Mouse (Mus musculus): ENCODE measurements around the gene Zfp74. TPM values are rescaled to one million over a fixed set of nuclear protein-coding genes. Genes with fewer than 3 reads are reported as not detected.

Zfp74 gene
- total RNA-seq, 1 experiment from 2014 or later: 10.9 TPM

DNA sequence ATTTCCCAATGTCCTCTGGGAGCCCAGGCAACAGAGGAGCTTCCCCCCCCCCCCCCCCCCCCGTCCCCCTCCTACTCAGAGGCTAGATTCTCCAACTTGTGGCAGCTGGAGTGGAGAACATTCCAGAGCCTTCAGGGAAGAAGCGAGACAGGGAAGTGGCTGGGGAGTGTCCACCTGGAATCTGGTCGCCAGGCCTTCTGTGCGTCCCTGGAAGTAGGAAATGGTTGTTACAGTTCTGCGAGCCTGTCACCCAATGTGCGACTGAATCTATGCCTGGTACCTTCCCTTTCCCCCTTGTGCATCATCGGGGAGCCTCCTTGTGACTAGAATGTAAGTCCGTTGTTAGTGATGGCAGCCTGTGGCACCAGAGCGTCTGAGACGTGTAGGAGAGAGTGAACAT lies 2.4 kb upstream of the Zfp74 start:
- no peak for ATAC-seq (ENCODE audit: extremely low read depth, insufficient number of reproducible peaks, low FRiP score, poor library complexity, severe bottlenecking)

DNA sequence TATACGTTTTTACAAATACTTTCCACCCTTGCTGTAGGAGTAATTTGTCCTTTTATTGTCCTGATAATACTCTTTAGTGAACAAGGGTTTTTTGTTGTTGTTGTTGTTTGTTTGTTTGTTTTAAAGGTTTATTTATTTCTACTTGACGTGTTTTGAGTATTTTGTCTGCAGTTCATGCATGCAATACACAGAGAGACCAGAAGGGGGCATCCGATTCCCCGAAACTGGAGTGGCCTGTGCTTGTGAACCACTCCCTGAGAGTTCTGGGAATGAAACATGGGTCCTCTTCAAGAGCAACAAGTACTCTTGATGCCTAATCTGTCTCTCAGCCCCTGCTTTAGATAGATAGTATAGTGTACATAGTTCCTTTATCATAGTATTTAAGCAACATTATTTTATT lies 842 bp upstream of the Zfp74 start:
- no peak for ATAC-seq (ENCODE audit: extremely low read depth, insufficient number of reproducible peaks, low FRiP score, poor library complexity, severe bottlenecking)

DNA sequence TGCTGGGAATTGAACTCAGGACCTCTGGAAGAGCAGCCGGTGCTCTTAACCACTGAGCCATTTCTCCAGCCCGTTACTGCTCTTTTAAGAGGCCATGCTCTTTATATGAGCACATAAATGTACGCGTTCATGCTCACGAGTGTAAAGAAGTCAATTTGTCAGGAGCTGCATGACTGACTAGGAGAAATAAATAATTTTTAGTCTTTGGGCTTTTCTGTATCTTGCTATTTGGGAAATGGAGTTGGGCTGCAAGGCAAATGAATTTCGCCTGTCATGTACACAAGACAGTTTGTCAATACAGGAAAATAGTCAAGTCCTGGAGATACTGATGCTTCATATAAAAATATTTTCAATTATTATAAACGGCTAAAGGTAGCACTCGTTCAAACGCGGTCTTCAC lies 803 bp downstream of the Zfp74 start:
- no peak for ATAC-seq (ENCODE audit: extremely low read depth, insufficient number of reproducible peaks, low FRiP score, poor library complexity, severe bottlenecking)

DNA sequence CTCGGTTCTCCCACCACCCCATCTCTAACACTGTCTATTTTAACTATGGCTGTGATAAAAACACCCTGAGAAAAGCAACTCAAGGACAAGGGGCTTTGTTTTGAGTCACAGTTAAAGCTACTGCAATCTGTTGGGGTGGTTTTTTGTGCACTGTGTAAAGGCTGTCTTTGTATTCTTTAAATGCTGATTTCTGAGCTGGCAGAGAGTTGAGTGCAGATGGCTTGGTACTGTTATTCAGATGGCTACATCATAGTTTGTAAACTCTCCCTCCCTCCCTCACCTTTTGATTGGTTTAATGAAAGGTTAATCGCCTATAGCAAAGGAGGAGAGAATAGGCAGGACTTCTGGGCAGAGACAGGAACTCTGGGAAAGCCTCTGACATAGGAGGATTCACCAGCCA lies 9.7 kb downstream of the Zfp74 start:
- ATAC-seq (ENCODE audit: extremely low read depth, insufficient number of reproducible peaks, low FRiP score, poor library complexity, severe bottlenecking): no peak

DNA sequence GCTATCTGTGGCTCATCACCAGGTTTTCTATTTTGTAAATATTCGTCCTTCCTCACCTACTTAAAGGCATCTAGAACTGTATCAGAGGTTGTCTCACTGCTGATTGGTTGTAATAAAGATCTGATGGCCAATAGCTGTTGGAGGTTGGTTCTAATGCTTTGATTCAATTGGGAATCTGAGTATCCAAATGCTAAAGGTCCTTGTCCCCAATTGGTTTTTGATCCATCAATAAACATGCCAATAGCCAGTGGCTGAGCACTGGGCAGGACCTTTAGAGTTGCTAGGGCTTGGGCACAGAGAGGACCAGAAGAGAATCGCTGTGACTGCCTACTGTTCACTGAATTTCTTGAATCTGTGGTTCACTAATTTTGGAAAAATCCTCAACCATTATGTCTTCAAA lies 10.2 kb downstream of the Zfp74 start:
- no peak for ATAC-seq (ENCODE audit: extremely low read depth, insufficient number of reproducible peaks, low FRiP score, poor library complexity, severe bottlenecking)

DNA sequence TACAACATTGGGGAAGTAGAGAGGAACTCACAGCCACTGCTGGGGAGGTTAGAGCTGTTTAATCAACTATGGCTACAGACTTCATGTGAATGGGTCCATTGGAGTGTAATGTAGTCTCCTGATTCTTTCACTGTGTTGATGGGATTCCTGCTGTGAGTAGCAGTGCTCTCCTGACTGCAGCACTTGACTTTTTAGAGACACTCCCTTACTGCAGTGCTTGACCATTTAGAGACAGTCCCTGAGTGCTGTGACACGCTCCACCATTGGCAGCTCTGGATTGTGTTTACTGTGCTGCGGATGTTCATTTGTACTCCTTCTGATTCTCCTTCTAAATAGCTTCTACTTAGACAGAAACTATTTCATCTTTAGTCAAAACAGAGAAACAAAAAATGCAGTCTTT lies 11.1 kb downstream of the Zfp74 start:
- no peak for ATAC-seq (ENCODE audit: extremely low read depth, insufficient number of reproducible peaks, low FRiP score, poor library complexity, severe bottlenecking)

DNA sequence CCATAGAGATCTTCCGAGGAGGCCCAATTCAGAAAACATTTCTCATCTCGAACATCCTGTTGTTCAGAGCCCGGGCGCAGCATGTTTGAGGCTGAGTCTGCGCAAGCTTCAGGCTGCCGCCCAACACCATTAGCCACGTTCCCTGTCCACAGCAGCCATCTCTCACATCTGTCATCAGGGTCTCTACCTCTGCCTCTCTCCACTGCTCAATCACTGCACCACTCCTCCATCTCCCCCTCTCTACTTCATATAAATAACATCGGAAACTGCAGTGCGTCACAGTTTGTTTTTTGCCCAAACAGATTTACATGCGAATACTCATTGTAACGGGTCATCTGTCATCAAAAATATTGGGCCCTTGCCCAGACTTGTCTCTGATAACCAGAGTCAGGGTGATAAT lies 12.9 kb downstream of the Zfp74 start:
- ATAC-seq (ENCODE audit: extremely low read depth, insufficient number of reproducible peaks, low FRiP score, poor library complexity, severe bottlenecking): no peak

DNA sequence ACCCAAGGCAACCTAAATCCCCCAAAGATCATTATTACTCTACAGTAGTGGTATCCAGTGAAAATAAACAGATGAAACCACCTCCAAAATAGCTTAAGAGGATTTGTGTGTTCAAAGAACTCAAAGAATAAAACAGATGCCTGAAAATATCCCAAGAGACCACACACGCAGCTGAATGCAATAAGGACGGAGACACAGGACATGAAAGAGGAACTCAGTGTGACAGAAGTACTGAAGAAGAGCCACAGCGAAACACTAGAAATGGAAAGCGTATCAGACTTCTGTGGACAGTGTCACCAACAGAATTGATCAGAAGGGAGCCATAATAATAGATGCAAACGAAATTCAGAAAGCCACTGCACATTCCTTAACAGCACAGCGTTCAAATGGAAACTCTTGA lies 15.0 kb downstream of the Zfp74 start:
- 0 out of 2 replicates have a peak, but pooled peaks have one; percentile 23 for ATAC-seq (ENCODE audit: extremely low read depth, insufficient number of reproducible peaks, low FRiP score, poor library complexity, severe bottlenecking)

DNA sequence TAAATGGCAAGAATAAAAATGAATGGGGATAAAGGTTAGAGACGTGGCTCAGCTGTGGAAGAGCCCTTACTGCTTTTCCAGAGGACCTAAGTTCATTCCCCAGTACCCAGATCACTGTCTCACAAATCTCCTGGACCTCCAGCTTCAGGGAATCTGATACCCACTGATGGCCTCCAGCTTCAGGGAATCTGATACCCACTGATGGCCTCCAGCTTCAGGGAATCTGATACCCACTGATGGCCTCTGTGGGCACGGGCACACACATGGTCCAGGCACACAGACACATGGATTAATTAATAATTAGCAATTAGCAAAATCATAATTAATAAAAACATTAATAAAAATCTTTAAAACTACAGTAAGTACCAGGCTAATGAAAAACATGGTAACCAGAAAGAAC lies 31.1 kb downstream of the Zfp74 start:
- ATAC-seq (ENCODE audit: extremely low read depth, insufficient number of reproducible peaks, low FRiP score, poor library complexity, severe bottlenecking): no peak

DNA sequence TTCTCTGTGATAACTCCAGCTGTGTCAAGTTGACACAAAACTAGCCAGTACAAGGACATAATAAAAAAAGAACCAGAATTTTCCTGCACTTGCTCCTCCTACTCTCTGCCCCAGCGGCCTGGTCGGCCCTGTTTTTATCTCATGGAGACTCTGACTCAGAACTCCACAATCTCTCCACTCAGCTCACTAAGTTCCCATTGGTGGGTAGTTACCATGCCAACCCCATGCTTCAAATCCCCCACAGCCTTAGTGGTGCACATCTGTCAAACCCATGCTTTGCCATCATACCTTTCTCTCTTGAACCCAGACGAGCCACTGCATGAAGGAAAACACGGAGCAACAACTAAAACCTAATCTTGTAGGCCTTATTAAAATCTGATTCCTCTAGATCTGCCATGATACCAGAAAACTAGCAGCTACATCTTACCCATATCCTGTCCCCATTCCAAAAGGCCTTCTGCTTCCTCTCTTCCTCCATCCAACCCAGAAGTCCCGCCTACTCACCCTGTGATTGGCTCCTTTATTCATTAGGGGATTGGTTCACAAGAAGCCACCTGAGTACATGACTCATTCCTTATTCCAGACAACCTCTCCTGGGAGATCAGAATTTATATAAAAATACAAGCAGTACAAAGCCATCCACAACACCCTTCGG lies 32.3 kb downstream of the Zfp74 start:
- no peak for ATAC-seq (ENCODE audit: extremely low read depth, insufficient number of reproducible peaks, low FRiP score, poor library complexity, severe bottlenecking)

DNA sequence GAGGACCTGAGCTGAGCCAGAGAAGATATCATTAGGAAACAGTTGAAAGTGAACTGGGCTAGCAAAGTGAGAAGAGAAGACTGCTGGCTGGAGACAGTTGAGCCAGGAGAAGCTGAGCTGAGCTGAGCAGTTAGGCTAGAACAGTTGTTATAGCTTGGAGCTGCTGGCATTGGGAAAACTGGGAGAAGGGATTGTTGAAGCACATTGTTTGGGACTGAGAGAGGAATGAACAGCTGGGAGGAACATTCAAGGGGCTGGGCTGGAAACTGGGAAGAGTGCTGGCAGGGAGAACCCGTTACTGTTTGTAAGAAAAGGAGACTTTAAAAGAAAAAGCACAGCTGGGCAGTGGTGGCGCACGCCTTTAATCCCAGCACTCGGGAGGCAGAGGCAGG lies 35.8 kb downstream of the Zfp74 start:
- ATAC-seq (ENCODE audit: extremely low read depth, insufficient number of reproducible peaks, low FRiP score, poor library complexity, severe bottlenecking): no peak

DNA sequence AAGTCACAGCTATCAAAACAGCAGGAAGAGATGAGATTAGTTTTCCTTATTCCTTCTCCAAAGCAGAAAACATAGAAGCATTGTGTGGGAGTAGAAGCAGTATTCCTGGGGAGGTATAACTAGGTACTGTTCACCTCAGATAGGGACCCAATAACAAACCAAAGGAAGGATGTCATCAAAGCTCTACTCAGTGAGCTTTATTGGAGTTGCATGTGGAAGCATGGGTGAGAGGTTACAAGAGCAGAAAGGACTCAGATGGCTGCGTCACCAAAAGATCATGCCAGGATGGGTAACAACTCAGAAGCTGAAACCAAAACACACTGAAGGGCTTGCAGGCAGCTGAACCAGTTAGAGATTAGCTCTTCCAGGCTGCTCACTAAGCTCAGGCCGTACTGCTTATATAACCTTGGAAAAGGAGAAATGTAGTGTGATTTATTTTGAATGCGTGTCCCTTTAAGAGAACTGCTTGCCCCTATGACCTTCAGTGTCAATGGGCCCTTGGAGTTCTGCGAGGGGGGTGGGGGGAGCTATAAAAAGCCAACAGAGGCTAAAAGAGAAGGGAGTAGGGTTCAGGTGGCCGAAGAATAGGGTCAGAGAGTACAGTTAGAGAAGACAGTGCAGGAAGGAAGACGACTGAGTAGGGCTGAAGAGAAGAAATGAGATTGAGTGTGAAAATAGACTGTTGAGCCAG lies 36.4 kb downstream of the Zfp74 start:
- ATAC-seq (ENCODE audit: extremely low read depth, insufficient number of reproducible peaks, low FRiP score, poor library complexity, severe bottlenecking): no peak

DNA sequence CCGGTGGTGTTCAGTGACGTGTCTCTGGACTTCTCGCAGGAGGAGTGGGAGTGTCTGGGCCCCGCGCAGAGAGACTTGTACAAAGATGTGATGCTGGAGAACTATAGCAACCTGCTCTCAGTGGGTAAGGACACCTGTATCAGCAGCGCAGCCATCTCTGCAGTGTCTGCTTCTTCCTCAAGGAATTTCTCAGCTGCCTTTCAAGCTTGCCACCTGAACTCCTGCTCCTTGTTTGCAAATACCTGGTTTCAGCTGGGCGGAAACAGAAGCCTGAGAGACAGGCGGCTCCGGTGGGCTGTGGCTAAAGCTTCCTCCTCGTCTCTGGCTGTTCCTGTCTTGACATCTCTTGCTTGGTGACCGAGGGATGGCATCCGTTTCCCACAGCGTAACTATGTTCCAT lies 41.7 kb downstream of the Zfp74 start:
- ATAC-seq (ENCODE audit: extremely low read depth, insufficient number of reproducible peaks, low FRiP score, poor library complexity, severe bottlenecking): no peak

DNA sequence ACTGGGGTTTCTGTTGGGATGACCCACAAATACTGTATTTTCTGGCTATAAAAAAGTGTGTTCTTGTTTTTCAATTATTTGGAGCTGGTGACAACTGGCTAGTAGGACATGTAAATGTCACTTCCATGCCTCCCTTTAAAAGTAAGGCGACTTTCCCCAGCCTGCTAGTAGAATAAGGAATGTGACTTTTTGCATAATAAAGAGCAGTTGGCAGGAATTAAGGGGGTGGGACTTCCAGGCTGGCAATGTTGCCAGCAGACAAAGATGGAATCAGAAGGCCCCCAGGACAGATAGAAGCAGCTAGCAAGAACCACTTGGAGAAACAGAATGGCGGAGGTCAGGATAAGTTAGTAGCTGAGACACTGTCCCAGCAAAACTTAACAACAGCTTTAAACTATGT lies 43.6 kb downstream of the Zfp74 start:
- no peak for ATAC-seq (ENCODE audit: extremely low read depth, insufficient number of reproducible peaks, low FRiP score, poor library complexity, severe bottlenecking)

DNA sequence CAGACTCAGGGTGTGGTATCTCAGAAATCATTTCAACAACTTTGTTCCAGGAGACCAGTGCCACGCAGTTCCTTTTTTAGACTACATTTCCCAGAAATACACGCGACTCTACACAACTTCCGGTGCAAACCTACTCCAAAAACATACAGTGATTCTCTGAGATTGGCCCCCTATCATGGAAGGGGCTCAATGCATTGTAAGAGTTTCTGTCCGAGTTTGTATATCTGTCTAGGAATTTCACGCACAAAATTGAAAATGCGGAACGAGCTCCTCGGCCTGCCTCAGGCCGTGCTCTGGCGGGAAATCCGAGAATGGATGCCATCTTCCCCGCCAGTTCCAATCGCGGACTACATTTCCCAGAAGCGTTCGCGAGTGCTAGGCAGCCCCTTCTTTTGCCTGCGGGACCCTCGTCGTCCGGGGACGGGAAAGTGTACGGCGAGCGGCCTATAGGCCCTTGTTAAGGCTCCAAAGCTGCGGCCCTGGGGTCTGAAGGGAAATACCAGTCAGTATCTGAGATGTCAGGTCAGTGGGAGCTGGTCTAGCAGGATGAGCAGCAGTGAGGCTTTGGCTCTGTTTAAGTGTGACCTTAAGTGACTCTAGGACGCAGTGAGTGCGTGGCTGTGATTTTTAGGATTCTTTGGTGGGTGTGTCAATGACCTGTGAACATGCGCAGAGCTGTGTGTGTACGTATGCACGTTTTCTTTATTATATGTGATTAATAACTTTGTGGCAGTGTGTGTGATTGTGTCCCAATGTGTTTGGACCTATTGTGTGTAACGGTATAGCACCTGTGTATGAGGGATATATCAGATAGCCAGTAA lies 45.5 kb downstream of the Zfp74 start, which contains the start of gene Zfp383:
Zfp383 (plus strand) TSS at position 94 of the 821 bp plus-strand sequence.
- ATAC-seq (ENCODE audit: extremely low read depth, insufficient number of reproducible peaks, low FRiP score, poor library complexity, severe bottlenecking): peak; percentile 77

DNA sequence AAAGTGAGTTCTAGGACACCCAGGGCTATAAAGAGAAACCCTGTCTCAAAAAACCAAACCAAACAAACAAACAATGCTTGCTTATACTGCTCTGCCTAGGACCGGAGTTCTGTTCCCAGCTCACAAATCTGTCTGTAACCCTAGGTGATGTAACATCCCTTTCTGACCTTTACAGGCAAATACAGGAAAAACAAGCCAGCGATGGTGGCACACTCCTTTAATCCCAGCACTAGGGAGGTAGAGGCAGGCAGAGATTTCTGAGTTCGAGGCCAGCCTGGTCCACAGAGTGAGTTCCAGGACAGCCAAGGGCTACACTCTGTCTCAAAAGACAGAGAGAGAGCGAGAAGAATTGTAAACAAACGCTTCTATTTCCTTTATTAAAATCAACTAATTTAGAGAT lies 46.7 kb downstream of the Zfp74 start:
- ATAC-seq (ENCODE audit: extremely low read depth, insufficient number of reproducible peaks, low FRiP score, poor library complexity, severe bottlenecking): no peak

DNA sequence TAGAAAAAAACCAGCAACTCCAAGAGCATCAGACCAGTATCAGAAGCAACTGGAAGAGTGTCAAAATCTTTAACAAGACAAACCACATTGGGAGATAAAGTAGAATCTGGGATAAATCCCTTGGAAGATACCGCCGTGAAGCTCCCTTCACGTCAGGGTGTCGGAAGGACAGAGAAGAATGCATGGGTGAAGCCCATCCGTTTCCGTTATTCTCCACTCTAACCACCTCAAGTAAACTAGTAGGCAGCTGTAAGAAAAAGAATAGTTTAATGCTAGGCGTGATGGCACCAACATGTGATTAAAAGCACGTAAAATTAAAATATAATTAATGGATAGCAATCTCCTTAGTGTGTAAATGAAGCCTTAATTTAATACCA lies 47.2 kb downstream of the Zfp74 start:
- ATAC-seq (ENCODE audit: extremely low read depth, insufficient number of reproducible peaks, low FRiP score, poor library complexity, severe bottlenecking): no peak

DNA sequence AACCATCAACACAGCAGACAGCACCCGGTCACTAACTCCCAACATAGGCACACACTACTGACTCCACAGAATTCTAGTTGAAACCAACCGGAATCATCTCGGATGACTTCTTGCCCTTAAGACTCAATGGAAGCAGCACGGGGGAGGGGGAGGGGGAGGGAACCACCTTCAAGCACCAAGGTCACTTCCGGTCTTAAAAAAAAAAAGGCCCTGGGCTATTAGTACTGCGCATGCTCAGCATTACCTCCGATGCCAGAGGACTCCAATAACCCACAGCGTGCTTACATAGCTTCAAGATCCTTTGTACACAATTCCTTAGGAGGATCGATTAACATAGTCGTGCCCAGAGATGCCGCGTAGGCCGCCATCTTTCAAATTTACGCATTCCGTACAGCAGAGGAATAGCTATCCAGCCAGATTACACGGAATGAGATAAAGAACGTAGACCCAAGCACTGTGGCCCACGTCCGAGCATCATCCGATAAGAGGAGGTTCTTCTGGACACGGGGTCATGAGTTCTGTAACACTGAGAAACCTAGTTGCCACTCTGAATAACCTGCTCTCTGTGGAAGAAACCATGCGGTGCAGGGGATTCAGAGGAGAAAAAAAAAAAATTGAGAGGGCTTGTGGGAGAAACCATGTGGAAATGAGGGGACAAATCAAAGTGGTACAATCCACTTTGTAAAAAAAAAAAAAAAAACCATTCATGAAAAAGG lies 47.8 kb downstream of the Zfp74 start, which contains the start of gene Zfp27:
Zfp27 (minus strand) TSS at position 607 of the 716 bp plus-strand sequence.
- ATAC-seq (ENCODE audit: extremely low read depth, insufficient number of reproducible peaks, low FRiP score, poor library complexity, severe bottlenecking): peak; percentile 52

DNA sequence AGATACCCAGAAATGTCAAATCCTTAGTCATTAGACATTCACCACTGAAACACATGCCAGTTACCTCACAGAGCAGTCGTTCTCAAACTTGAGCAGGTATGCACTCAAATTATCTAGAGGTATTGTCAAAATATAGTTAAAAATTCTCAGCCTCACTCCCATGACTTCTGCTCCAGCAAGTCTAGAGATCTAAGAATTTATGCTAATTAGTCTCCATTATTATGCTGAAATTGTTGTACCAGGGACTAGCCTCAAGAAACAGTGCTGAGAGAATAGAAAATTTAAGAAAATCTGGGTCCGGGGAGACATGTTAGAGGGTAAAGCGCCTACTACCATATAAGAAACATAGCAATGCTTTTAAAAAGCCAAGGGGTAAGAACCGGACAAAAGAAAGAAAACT lies 49.8 kb downstream of the Zfp74 start:
- ATAC-seq (ENCODE audit: extremely low read depth, insufficient number of reproducible peaks, low FRiP score, poor library complexity, severe bottlenecking): no peak
